Mouse (Mus musculus): ENCODE measurements at regions not wholly inside any gene's neighbourhood (a gene's known extent, or its start where the extent isn't known, plus 50 kb on each side); places are given as distances from the start of the nearest gene placed in this dataset.

GRCm38 (mm10) chr3:39884370-39884769 is 646.7 kb upstream of the Intu start:
- TF ChIP-seq CTCF (IDR thresholded peaks at IDR 0.05; ENCODE audit: control insufficient read depth, insufficient read depth, insufficient read length) (no peak), MYOD1 (IDR thresholded peaks at IDR 0.05; ENCODE audit: control insufficient read depth, insufficient read length, low read depth) (no peak), MYOG (IDR thresholded peaks at IDR 0.05; ENCODE audit: control insufficient read depth, extremely low read depth, insufficient read length) (no peak), MAX (IDR thresholded peaks at IDR 0.05) (no peak)

Measured in C2C12 (cell line).